Mouse (Mus musculus) hindbrain, postnatal 0 days (tissue): ENCODE measurements around the gene Smyd3. TPM values are rescaled to one million over a fixed set of nuclear protein-coding genes. Genes with fewer than 3 reads are reported as not detected.

Experiments used
- ATAC-seq: fragments of 200-750 bp; cut with Nextera tagmentation; 2 replicates; pipeline ENCODE4 v1.8.0; 2017; ENCODE audit warnings: mild to moderate bottlenecking, moderate TSS enrichment, moderate library complexity
- DNase-seq: peaks from one replicate; pipeline ENCODE4 v3.0.0-alpha.2; 2015; ENCODE audit warnings: low spot score
- H3K27ac ChIP-seq: fragments of 300-500 bp; sonication (generic); 2 replicates; pipeline ENCODE4 v1.5.1; 2014; ENCODE audit warnings: mild to moderate bottlenecking
- H3K27me3 ChIP-seq: fragments of 300-500 bp; sonication (generic); 2 replicates; pipeline ENCODE4 v1.6.1; 2014; ENCODE audit warnings: low read length, mixed read lengths; ENCODE audit not compliant: insufficient read depth
- H3K36me3 ChIP-seq: fragments of 300-500 bp; sonication (generic); 2 replicates; pipeline ENCODE4 v1.6.1; 2014; ENCODE audit warnings: low read length, mixed read lengths; ENCODE audit not compliant: insufficient read depth
- H3K4me1 ChIP-seq: fragments of 300-500 bp; sonication (generic); 2 replicates; pipeline ENCODE4 v1.6.1; 2014; ENCODE audit warnings: antibody characterized with exemption, low read length, mixed read lengths; ENCODE audit not compliant: insufficient read depth
- H3K4me2 ChIP-seq: fragments of 300-500 bp; sonication (generic); 2 replicates; pipeline ENCODE4 v1.6.1; 2014; ENCODE audit warnings: low read depth, mild to moderate bottlenecking, low read length, moderate library complexity, mixed read lengths
- H3K4me3 ChIP-seq: fragments of 300-500 bp; sonication (generic); 2 replicates; pipeline ENCODE4 v1.5.1; 2014; ENCODE audit warnings: low read length
- H3K9ac ChIP-seq: fragments of 300-500 bp; sonication (generic); replicated peaks from 2 replicates; pipeline ENCODE4 v1.6.1; 2014; ENCODE audit warnings: mild to moderate bottlenecking, low read length, moderate library complexity, mixed read lengths
- H3K9me3 ChIP-seq: fragments of 300-500 bp; sonication (generic); 2 replicates; pipeline ENCODE4 v1.6.1; 2016; ENCODE audit warnings: low read length, mixed read lengths
- CTCF ChIP-seq: IDR thresholded peaks from 2 replicates; pipeline ENCODE4 v1.5.1; 2016; ENCODE audit warnings: antibody characterized with exemption, control low read depth, low read depth
- WGBS: fragments of 180-500 bp; shearing (Covaris S2); extraction: QIAGEN DNeasy Blood & Tissue Kit; methylation state at CpG from one replicate; pipeline ENCODE4 v1.1.7; 2014; 5-methylcytosine and 5-hydroxymethylcytosine counted together
- polyA plus RNA-seq: library from polyadenylated mRNA; unstranded; fragments of >200 nt; fragmentation: Nextera tagmentation; extraction: Ambion mirVana; gene quantifications from 2 replicates; pipeline ENCODE4 v1.2.1, GENCODE M21; 2015
- total RNA-seq: library from RNA; depleted of rRNA; stranded (reverse); fragments of >200 nt; gene quantifications from 2 replicates; pipeline ENCODE4 v1.2.3, GENCODE M21; 2014

Smyd3 gene
- total and polyA plus RNA-seq, 2 experiments from 2014 or later = 15.4 to 26.1 TPM

GRCm38 (mm10) chr1:179237989-179238388, 279.9 kb downstream of the Smyd3 start:
- no peak overlapping the region for H3K9ac ChIP-seq
- WGBS = 54% methylated on average over 7 of the region's 7 CpGs
- H3K27ac ChIP-seq = no peak overlapping the region
- H3K4me2 ChIP-seq = no peak overlapping the region
- no peaks in the 10 kb centered on the region for H3K4me1 ChIP-seq
- no peaks in the 10 kb centered on the region for H3K36me3 ChIP-seq
- DNase-seq (no peak), ATAC-seq (no peak)
- H3K4me3 ChIP-seq = no peak overlapping the region
- no peaks in the 10 kb centered on the region for H3K9me3 ChIP-seq
- H3K27me3 ChIP-seq = no peaks in the 10 kb centered on the region
- peak; percentile 47 for TF ChIP-seq CTCF

GRCm38 (mm10) chr1:179236217-179236840, 281.5 kb downstream of the Smyd3 start:
- no peak for TF ChIP-seq CTCF
- ATAC-seq = no peak
- Histone ChIP-seq H3K9me3 (no peaks in the 10 kb centered on the region), H3K27me3 (no peaks in the 10 kb centered on the region), H3K27ac (no peak overlapping the region), H3K4me1 (peaks cover 3% of the 10 kb centered on the region; the same call in 1 of the 2 replicates), H3K4me2 (no peak overlapping the region), H3K4me3 (no peak overlapping the region), H3K36me3 (no peaks in the 10 kb centered on the region), H3K9ac (no peak overlapping the region)
- 90% methylated on average over 8 of the region's 8 CpGs for WGBS
- no peak for DNase-seq

GRCm38 (mm10) chr1:179231777-179232661, 285.8 kb downstream of the Smyd3 start:
- peak; percentile 91 for TF ChIP-seq CTCF
- H3K9me3 ChIP-seq = no peaks in the 10 kb centered on the region
- H3K36me3 ChIP-seq = no peaks in the 10 kb centered on the region
- H3K4me3 ChIP-seq = no peak overlapping the region
- H3K4me1 ChIP-seq = peaks cover 3% of the 10 kb centered on the region; the same call in 1 of the 2 replicates
- no peak overlapping the region for H3K9ac ChIP-seq
- no peak overlapping the region for H3K4me2 ChIP-seq
- H3K27me3 ChIP-seq = no peaks in the 10 kb centered on the region
- DNase-seq = peak; percentile 91
- WGBS = 16% methylated on average over 13 of the region's 13 CpGs
- ATAC-seq = peak; percentile 86
- H3K27ac ChIP-seq = peak overlapping the region; percentile 51; the same call in 1 of the 2 replicates

- no peak overlapping the region for H3K27ac ChIP-seq
- WGBS = 84% methylated on average over 3 of the region's 3 CpGs
- H3K9ac ChIP-seq = no peak overlapping the region
- no peak for DNase-seq
- no peak for ATAC-seq
- H3K4me2 ChIP-seq = no peak overlapping the region
- no peaks in the 10 kb centered on the region for H3K27me3 ChIP-seq
- TF ChIP-seq CTCF = no peak
- H3K4me3 ChIP-seq = no peak overlapping the region
- no peaks in the 10 kb centered on the region for H3K36me3 ChIP-seq
- no peaks in the 10 kb centered on the region for H3K9me3 ChIP-seq
- peaks cover 3% of the 10 kb centered on the region; the same call in 1 of the 2 replicates for H3K4me1 ChIP-seq
Observed at GRCm38 (mm10) chr1:179229515-179229914, 288.3 kb downstream of the Smyd3 start.

GRCm38 (mm10) chr1:179220290-179220689, 297.6 kb downstream of the Smyd3 start:
- Histone ChIP-seq H3K36me3 (no peaks in the 10 kb centered on the region), H3K9me3 (no peaks in the 10 kb centered on the region), H3K4me1 (no peaks in the 10 kb centered on the region), H3K4me3 (no peak overlapping the region), H3K4me2 (no peak overlapping the region), H3K27me3 (no peaks in the 10 kb centered on the region), H3K9ac (no peak overlapping the region), H3K27ac (no peak overlapping the region)
- DNase-seq (peak; percentile 38), ATAC-seq (0 out of 2 replicates have a peak, but pooled peaks have one; percentile 59)
- TF ChIP-seq CTCF = peak; percentile 57
- 73% methylated on average over 1 of the region's 1 CpGs for WGBS

GRCm38 (mm10) chr1:179218061-179218460, 299.8 kb downstream of the Smyd3 start:
- no peak for DNase-seq
- Histone ChIP-seq H3K36me3 (no peaks in the 10 kb centered on the region), H3K9ac (no peak overlapping the region), H3K9me3 (no peaks in the 10 kb centered on the region), H3K4me1 (no peaks in the 10 kb centered on the region), H3K27ac (no peak overlapping the region), H3K4me3 (no peak overlapping the region), H3K27me3 (no peaks in the 10 kb centered on the region), H3K4me2 (no peak overlapping the region)
- TF ChIP-seq CTCF = no peak
- ATAC-seq = no peak
- WGBS = 58% methylated on average over 5 of the region's 5 CpGs
